Mouse (Mus musculus): ENCODE measurements around the gene Car14.
"Not testable (repeated sequence)": the region's sequence is repeated elsewhere in the genome, so short reads cannot be mapped to it uniquely, and the experiment has no call there.

DNA sequence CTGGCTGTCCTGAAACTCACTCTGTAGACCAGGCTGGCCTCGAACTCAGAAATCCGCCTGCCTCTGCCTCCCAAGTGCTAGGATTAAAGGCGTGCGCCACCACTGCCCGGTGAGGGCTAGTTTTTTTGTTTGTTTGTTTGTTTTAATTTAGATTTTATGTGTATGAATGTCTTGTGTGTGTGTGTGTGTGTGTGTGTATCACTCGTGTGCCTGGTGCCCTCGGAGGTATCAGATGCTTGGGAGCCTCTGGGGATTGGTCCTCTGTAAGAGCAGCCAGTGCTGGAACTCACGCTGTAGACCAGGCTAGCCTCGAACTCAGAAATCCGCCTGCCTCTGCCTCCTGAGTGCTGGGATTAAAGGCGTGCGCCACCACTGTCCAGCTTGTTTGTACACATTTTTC is 47.1 kb upstream of the Car14 start:
- TF ChIP-seq CTCF, EP300 (IDR thresholded peaks at IDR 0.05; ENCODE audit: low read depth): not testable (repeated sequence)

All from heart, postnatal 0 days (tissue).